Mouse (Mus musculus) liver, adult (tissue): ENCODE data around the gene Arhgap28.

Experiments used
- GATA4 ChIP-seq: IDR thresholded peaks from 2 replicates; pipeline ENCODE4 v1.6.1; 2014; ENCODE audit warnings: mild to moderate bottlenecking, low read length; ENCODE audit not compliant: insufficient replicate concordance

The Arhgap28 gene

DNA sequence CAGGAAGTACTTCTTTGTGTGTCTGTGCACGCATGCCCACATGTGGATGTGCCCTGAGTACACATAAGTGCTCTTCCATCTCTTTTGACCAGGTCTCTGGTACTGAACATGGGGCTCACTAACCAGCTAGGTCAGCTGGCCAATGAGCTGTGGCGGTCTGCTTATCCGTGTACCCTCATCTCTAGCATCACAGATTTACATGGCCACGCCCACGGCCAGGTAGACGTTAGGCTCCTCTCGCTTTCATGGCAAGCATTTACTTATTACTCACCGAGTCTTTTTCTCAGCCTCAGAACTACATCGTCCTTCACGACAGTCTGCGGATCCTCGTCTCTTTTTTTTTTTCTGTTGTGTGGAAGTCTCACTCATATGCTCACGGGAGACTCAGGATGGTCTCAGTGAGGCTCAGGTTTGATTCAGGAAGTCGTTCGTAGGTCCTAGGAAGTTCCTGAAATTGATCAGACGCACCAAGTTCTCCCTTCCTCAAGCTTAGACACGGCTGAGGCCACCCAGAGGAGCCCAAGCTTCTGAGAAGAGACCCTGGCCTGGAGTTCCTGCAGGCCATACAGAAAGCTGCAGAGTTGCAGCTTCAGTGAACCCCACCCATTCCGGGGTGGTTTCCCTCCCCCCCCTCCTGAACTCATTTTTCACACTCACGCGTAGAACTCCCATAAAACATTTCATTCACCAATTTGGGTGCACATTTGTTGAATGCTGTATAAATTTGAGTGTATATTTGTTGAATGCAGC, 167.6 kb downstream of the Arhgap28 start:
- no peak for TF ChIP-seq GATA4

DNA sequence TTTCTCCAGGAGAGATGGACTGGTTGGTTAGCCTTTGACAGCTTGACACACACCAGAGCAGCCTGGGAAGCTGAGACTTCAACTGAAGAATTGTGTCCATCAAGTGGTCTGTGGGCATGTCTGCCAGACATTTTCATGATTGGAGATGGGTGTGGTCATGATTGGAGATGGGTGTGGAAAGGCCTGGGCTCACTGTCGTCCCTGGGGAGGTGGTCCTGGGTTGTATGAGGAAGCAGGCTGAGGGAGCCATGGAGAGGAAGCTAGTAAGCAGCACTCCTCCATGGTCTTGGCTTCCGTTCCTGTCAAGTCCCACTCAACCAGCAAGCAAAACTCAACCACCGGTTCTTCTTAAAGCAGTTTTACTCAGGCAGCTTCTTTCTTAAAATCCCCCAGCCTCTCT, 176.5 kb downstream of the Arhgap28 start:
- no peak for TF ChIP-seq GATA4

DNA sequence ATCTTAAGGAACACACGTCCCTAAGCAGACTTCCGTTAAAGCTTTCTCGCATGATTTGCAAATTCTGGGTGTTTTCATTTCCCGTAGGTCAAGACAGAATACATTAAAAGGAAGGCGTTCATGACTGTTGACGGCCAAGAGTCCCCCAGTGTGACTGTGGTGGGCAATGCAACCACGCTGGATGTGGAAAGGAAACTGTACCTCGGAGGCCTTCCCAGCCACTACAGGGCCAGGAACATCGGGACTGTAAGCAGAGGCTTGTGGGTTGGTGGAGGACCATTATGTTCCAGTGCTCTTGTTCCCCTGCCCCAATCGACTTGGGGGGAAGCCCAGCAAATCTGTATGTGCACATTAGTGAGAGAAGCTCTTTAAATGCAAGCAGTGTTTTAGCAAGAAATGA, 187.0 kb downstream of the Arhgap28 start:
- TF ChIP-seq GATA4, result no peak

DNA sequence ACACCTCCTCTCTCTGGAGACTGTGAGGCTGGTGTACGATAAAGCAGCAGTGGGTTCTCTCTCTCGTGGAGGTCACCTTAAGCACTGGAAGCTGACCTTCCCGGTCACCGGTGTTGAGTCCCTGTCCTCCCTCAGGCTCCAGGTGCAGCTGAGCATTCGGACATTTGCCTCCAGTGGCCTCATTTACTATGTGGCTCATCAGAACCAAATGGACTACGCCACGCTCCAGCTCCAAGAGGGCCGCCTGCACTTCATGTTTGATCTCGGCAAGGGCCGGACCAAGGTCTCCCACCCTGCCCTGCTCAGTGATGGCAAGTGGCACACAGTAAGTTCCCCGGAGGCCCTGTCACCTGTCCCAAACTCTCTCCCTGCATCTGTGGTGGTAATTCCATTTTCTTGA, 188.2 kb downstream of the Arhgap28 start:
- no peak for TF ChIP-seq GATA4

DNA sequence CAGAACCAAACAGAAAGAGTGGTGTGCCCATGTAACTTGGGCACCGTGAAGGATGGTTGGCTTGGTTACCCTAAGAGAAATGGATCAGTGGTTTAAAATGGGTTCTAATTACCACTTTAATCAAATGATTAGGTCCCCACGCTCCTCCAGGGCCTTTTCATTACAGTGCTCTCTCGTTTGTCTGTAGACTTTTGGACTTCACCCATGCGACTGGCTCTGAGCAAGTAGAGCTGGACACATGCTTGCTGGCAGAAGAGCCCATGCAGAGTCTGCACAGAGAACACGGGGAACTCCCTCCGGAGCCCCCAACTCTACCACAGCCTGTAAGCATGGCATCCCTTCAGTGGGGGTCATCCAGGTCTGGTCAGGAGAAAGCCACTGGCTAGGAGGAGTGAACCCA, 190.3 kb downstream of the Arhgap28 start:
- TF ChIP-seq GATA4, result no peak

DNA sequence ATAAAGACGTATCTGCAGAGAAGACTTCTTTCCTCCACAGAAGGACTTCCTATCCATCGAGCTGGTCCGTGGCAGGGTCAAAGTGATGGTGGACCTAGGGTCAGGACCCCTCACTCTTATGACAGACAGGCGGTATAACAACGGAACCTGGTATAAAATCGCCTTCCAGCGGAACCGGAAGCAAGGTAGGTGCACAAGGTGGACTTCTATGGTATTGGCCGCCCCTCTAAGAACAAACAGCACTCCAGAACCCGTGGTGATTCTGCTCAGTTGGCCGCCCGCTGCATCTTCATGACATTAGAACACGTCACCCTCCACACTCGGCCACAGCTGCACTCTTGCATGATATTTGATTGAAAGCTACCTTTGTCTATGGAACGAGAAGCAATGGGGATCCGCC, 194.7 kb downstream of the Arhgap28 start:
- no peak for TF ChIP-seq GATA4
